Mouse (Mus musculus): ENCODE measurements around the gene Sptb. TPM values are rescaled to one million over a fixed set of nuclear protein-coding genes. Genes with fewer than 3 reads are reported as not detected.
A peak's percentile ranks its signal among the peaks of the same experiment; 100 is the strongest.

The Sptb gene
- total RNA-seq, 2 experiments from 2014 or later = 35.4 to 39.8 TPM

GRCm38 (mm10) chr12:76612621-76613020, 97.7 kb downstream of the Sptb start:
- DNase-seq = no peak
- intact Hi-C loops (cut with DNase I) = no loop called here

- intact Hi-C loops (cut with DNase I) = no loop called here
- DNase-seq = peak; percentile 40
Measured at GRCm38 (mm10) chr12:76608997-76609565, 101.3 kb downstream of the Sptb start.

GRCm38 (mm10) chr12:76608241-76608640, 102.1 kb downstream of the Sptb start:
- peak; percentile 81 for DNase-seq
- intact Hi-C loops (cut with DNase I) = no loop called here

DNA sequence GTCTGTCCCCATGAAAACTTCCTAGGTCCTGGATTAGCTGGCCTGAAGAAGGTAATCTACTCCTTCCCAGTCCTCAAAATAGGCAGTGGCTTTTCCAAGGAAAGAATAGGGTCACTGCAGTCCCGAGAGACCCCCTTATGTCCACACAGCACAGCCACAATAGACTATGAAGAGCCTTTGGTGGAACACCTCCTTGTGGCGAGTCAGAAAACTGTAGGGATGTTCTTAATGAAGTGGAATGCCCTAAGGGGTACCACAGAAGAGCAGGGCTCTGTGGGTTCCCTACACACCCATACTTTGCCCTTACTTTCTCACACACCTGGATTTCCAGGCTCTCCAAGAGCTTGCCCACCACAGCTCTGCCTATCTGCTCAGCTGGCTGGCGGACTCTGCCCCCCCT, 104.5 kb downstream of the Sptb start:
- intact Hi-C loops (cut with DNase I) = no loop called here
- DNase-seq = no peak

- DNase-seq = no peak
- intact Hi-C loops (cut with DNase I) = no loop called here
Measured at GRCm38 (mm10) chr12:76604546-76604945, 105.8 kb downstream of the Sptb start.

- DNase-seq = no peak
- intact Hi-C loops (cut with DNase I) = no loop called here
Measured at GRCm38 (mm10) chr12:76603779-76604178, 106.6 kb downstream of the Sptb start.

- DNase-seq = no peak
- intact Hi-C loops (cut with DNase I) = loop anchor here (10.0 kb wide), 2 partner anchors 104 to 194 kb away; partner anchors contain the start of gene Hspa2
Measured at GRCm38 (mm10) chr12:76598196-76598928, 112.0 kb downstream of the Sptb start.

DNA sequence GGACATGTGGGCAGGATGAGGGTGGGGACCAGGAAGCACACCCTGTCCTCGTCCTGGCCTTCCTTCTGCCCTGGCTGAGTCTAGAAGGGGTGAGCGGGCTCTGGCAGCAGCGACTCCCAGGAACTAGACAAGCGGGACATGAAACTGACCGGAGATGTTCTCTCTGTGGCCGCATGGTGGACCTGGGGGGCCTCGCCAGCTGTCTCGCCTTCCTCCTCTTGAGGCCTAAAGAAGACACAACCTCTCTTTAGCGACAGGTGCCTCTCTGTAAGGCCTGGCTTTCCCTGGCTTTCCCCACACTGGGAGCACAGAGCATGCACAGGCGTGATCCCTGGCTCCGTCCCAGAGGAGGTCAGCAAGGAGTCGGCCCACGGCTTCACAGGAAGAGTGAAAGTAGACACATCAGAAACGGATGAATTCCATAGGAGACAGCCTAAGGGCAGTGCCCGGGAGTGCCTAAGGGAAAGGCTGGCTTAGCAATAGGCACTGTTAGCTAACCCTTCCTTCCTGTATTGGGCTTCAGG, 112.7 kb downstream of the Sptb start:
- intact Hi-C loops (cut with DNase I) = loop anchor here (10.0 kb wide), 2 partner anchors 103 to 193 kb away; partner anchors contain the start of gene Hspa2
- no peak for DNase-seq

DNA sequence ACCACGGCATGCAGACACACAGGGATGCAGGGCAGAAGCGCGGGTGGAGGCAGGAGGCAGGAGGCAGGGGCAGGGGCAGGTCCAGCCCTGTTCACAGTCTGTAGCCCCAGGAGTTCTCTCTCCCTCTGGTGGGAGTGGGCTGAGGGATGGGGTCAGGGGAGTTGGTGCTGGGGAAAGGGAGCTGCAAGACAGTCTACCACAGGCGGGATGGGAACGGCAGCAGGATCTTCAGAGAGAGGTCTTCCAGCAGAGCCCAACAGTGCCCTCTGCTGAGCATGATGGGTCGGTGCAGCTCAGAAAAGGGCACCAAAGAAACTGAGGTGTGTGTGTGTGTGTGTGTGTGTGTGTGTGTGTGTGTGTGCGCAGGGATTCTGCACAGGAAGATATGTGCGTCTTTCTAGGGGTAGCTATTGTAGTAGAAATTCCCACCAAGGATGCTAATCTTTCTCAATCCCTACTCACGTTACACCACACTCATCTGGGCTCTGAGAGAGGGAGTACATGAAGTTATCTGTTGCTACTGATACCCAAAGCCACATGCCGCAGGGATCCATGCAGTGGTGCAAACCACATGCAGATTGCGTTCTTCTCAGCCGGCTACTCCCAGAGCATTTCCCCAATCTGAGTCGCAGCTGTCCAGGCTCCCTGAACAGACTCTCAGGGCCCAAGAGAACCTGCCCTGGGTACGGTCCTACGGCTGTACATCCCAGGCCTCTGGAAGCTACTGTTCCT, 113.9 kb downstream of the Sptb start:
- DNase-seq = peak; percentile 81
- intact Hi-C loops (cut with DNase I) = loop anchor here (10.0 kb wide), 2 partner anchors 102 to 192 kb away; partner anchors contain the start of gene Hspa2

DNA sequence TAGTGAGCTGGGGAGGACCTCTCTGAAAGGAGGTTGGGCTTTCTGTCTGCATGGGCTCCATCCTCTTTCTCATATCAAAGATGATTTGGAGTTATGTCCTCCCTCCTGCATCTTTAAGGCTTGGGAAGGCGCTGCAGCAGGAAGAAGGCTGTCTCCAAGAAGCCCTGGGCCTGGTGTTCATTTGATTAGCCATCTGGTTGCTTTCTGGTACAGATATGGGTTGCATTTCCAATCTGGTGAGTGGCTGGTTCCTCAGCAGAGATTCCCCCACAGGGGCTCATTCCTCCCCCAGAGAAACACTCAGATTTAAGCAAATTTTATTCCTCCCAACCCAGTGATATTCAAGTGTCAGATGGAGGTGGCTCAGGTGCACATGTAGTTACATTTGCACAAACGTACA, 114.5 kb downstream of the Sptb start:
- DNase-seq = no peak
- intact Hi-C loops (cut with DNase I) = loop anchor here (10.0 kb wide), 2 partner anchors 101 to 191 kb away; partner anchors contain the start of gene Hspa2

DNA sequence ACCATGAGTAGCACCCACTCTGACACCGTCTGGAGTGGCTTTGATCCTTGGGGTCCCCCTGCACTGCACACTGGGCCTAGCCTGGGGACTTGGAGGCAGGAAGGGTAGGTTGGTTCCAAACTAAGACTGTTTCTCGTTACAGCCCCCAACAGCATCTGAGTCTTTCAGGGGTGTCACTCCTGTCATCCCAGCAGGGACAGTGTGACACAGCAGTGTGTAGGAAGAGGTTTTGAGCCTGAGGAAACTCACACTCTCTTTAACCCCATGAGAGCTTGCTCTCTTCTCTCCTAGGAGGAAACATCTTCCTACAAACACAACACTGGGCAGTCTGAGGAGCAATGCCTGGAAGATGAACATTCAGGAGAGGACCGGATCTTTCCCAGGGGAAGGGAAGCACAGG, 115.8 kb downstream of the Sptb start:
- no peak for DNase-seq
- intact Hi-C loops (cut with DNase I) = loop anchor here (10.0 kb wide), 2 partner anchors 100 to 190 kb away; partner anchors contain the start of gene Hspa2

DNA sequence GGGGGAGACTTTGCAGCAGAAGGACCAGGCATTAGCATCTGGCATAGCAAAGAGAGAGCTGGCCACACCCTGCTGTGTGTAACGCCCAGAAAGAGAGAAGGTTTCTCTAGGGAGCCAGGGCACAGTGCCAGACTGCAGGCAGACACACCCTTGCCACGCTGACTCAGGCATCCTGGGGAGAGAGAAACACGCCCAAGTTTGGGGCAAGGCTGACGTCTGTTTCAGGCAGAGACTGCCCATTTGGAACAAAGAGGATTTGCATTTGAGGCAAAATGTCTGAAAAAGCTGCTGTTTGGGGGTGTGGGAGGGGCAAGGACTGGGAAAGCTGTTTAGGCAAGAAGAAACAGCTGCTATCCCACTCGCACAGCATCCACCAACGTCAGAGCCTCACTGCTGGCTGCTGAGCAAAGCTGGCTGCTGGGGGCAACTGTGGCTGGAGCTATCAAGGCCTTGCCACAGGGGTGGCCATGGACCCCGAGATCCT, 116.5 kb downstream of the Sptb start:
- DNase-seq = peak; percentile 73
- intact Hi-C loops (cut with DNase I) = loop anchor here (10.0 kb wide), 2 partner anchors 99 to 189 kb away; partner anchors contain the start of gene Hspa2

GRCm38 (mm10) chr12:76593254-76593653, 117.1 kb downstream of the Sptb start:
- DNase-seq = peak; percentile 42
- intact Hi-C loops (cut with DNase I) = loop anchor here (10.0 kb wide), 2 partner anchors 98 to 188 kb away; partner anchors contain the start of gene Hspa2

DNA sequence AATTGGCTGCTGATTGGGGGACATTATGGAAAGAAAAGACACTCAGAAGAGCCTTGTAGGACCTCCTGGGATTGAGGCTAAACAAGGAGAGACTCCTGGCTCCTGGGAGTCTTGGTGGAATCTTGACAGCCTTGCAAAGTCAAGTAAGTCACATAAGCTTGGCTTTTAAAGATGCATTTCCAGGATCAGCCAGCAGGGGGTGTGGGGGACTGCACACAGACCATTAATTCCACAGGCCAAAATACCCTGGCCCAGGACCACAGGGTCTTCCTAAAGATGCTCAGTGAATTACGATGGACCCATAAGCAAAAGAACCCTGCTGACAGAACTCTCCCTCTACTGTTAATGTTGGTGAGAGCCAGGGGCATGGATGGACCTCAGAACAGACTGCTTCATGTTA, 118.1 kb downstream of the Sptb start:
- peak; percentile 61 for DNase-seq
- intact Hi-C loops (cut with DNase I) = loop anchor here (10.0 kb wide), 2 partner anchors 97 to 187 kb away; partner anchors contain the start of gene Hspa2

- intact Hi-C loops (cut with DNase I) = loop anchor here (10.0 kb wide), 2 partner anchors 96 to 186 kb away; partner anchors contain the start of gene Hspa2
- no peak for DNase-seq
Measured at GRCm38 (mm10) chr12:76591037-76591436, 119.3 kb downstream of the Sptb start.

- intact Hi-C loops (cut with DNase I) = no loop called here
- DNase-seq = no peak
Measured at GRCm38 (mm10) chr12:76589531-76589930, 120.8 kb downstream of the Sptb start.

DNA sequence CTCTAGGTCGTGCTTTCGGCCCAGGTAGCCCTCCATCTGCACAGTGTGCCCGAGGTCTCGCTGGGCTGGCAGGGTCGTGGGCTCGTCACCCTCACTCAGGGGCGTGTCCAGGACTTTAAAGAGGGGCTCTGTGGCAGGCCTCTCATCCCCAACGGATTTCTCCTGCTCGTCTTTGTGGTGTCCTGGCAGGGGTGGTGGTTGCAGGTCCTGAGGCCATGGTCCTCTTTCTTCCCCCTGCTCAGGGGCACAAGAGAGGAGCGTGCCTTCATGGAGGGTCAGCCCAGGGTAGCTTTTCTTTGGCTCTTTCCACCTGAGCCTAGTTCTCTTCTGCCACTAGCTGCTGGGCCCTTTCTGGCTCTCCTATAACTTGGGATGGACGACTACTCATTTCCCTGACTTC, 123.0 kb downstream of the Sptb start:
- DNase-seq = no peak
- intact Hi-C loops (cut with DNase I) = no loop called here

GRCm38 (mm10) chr12:76585028-76585427, 125.3 kb downstream of the Sptb start:
- intact Hi-C loops (cut with DNase I) = no loop called here
- no peak for DNase-seq

GRCm38 (mm10) chr12:76583454-76583853, 126.9 kb downstream of the Sptb start:
- DNase-seq = no peak
- intact Hi-C loops (cut with DNase I) = no loop called here

DNA sequence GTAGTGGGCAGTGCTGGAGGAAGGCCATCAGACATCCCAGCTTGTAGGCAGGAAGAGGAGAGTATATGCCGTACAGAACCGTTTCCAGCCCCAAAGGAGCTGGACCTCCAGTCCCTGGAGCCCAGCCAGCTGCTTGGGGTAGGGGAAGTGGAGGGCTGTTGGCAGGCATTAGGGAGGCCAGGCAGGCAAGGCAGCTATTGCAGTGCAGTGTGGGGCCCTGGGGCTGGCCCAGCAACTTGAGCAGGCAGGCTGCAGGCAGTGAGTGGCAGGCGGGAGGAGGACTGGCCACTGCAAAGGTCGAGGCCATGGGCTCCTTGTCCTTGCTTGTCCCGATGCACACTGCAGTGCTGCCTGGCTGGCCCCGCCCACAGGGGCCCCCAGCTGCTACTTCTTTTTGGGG, 127.5 kb downstream of the Sptb start:
- peak; percentile 82 for DNase-seq

DNA sequence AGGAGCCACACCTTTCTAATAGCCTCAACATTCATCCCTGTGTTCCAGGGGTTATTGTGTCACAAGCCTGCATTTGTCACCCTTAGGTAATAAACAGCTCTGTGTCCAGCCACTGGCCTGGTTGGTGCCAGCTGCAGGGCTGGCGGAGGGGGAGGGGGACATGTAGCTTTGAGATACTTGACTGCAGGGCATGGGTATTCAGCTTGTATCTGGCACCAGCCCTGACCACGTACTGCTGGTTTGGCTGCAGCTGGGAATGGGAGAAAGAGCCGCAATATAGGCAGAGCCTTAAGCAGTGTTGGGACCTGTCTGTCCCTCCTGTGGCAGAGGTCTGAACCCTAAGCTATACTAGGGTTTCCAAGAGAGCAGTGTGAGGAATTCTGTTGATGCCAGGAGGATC, 128.2 kb downstream of the Sptb start:
- no peak for DNase-seq
- intact Hi-C loops (cut with DNase I) = no loop called here

More for the DNA sequence above, 127.5 kb downstream of the Sptb start:
- intact Hi-C loops (cut with DNase I) = no loop called here
